Mouse (Mus musculus): Measurements from ENCODE around the gene Eipr1. TPM values are rescaled to one million over a fixed set of nuclear protein-coding genes. Genes with fewer than 3 reads are reported as not detected.

The Eipr1 gene
- polyA plus RNA-seq, 1 experiment = 25.9 TPM

DNA sequence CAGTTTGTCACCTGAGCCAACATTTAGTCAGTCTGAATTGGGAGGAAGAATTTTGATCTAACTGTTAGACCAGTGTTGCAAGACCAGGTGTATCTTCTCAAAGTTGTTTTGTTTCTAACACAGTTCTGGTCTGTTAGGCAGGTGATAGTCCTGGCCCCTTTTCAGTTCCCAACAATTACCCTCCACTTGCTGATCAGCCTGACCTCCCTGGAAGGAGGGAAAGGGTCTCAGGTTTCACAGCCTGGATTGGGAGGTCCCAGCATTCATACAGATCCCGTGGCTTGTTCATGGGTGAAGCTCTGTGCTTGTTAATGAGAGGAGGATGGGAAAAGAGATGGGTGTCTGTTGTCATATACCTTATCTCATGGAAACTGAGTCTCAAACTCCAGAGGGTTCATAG is 33.7 kb downstream of the Eipr1 start:
- Histone ChIP-seq H3K27ac (ENCODE audit: insufficient read depth, low read depth, low read length) (no peak overlapping the region), H3K4me1 (ENCODE audit: control insufficient read depth, insufficient read depth, low read length) (0 out of 2 replicates have a peak, but pooled peaks cover 3% of the 10 kb centered on the region), H3K4me3 (ENCODE audit: insufficient read depth, low read depth, low read length) (no peak overlapping the region), H3K36me3 (ENCODE audit: control insufficient read depth, insufficient read depth, low read length) (no peaks in the 10 kb centered on the region), H3K27me3 (replicated peaks; ENCODE audit: control insufficient read depth, insufficient read depth, low read length) (no peaks in the 10 kb centered on the region)
- TF ChIP-seq POLR2A (IDR thresholded peaks at IDR 0.05; ENCODE audit: low read depth, low read length) = no peak
- TF ChIP-seq CTCF (conservative IDR thresholded peaks at IDR 0.05; ENCODE audit: insufficient read depth, insufficient read length, low read depth, low read length) = no peak
- no peak for DNase-seq
- 34% methylated on average over 1 of the region's 1 CpGs for WGBS

DNA sequence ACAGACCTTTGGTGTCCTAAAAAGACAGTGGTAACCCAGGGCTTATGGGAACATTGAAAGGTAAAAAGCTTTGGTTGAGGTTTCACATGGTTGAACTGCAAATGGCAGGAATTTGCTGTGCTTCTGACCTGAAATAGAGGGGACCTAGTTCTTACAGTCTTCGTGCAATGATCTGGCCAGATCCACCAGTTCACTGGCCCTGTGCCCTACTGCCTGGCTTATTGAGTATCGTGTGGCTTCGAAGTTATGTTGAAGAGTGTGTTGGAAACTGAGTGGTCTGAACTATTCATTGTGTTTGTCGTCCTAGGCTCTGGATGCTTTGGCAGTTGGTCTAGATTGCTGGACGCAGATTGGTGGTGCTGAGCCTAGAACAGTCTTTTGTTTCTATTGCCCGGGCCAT is 34.7 kb downstream of the Eipr1 start:
- no peak overlapping the region for H3K4me3 ChIP-seq (ENCODE audit: insufficient read depth, low read depth, low read length)
- TF ChIP-seq POLR2A (IDR thresholded peaks at IDR 0.05; ENCODE audit: low read depth, low read length) (no peak), CTCF (conservative IDR thresholded peaks at IDR 0.05; ENCODE audit: insufficient read depth, insufficient read length, low read depth, low read length) (no peak)
- no peak overlapping the region for H3K27ac ChIP-seq (ENCODE audit: insufficient read depth, low read depth, low read length)
- H3K27me3 ChIP-seq (replicated peaks; ENCODE audit: control insufficient read depth, insufficient read depth, low read length) = no peaks in the 10 kb centered on the region
- WGBS = 82% methylated on average over 6 of the region's 6 CpGs
- H3K36me3 ChIP-seq (ENCODE audit: control insufficient read depth, insufficient read depth, low read length) = no peaks in the 10 kb centered on the region
- DNase-seq = no peak
- 0 out of 2 replicates have a peak, but pooled peaks cover 3% of the 10 kb centered on the region for H3K4me1 ChIP-seq (ENCODE audit: control insufficient read depth, insufficient read depth, low read length)

GRCm38 (mm10) chr12:28792613-28793012 is 41.0 kb downstream of the Eipr1 start:
- WGBS = 85% methylated on average over 3 of the region's 3 CpGs
- TF ChIP-seq POLR2A (IDR thresholded peaks at IDR 0.05; ENCODE audit: low read depth, low read length) (no peak), CTCF (conservative IDR thresholded peaks at IDR 0.05; ENCODE audit: insufficient read depth, insufficient read length, low read depth, low read length) (no peak)
- Histone ChIP-seq H3K4me3 (ENCODE audit: insufficient read depth, low read depth, low read length) (no peak overlapping the region), H3K27ac (ENCODE audit: insufficient read depth, low read depth, low read length) (no peak overlapping the region), H3K4me1 (ENCODE audit: control insufficient read depth, insufficient read depth, low read length) (no peaks in the 10 kb centered on the region), H3K27me3 (replicated peaks; ENCODE audit: control insufficient read depth, insufficient read depth, low read length) (no peaks in the 10 kb centered on the region), H3K36me3 (ENCODE audit: control insufficient read depth, insufficient read depth, low read length) (no peaks in the 10 kb centered on the region)
- no peak for DNase-seq

- no peak overlapping the region for H3K4me3 ChIP-seq (ENCODE audit: insufficient read depth, low read depth, low read length)
- DNase-seq = no peak
- no peaks in the 10 kb centered on the region for H3K36me3 ChIP-seq (ENCODE audit: control insufficient read depth, insufficient read depth, low read length)
- H3K4me1 ChIP-seq (ENCODE audit: control insufficient read depth, insufficient read depth, low read length) = no peaks in the 10 kb centered on the region
- no peaks in the 10 kb centered on the region for H3K27me3 ChIP-seq (replicated peaks; ENCODE audit: control insufficient read depth, insufficient read depth, low read length)
- 87% methylated on average over 2 of the region's 2 CpGs for WGBS
- TF ChIP-seq POLR2A (IDR thresholded peaks at IDR 0.05; ENCODE audit: low read depth, low read length) (no peak), CTCF (conservative IDR thresholded peaks at IDR 0.05; ENCODE audit: insufficient read depth, insufficient read length, low read depth, low read length) (no peak)
- H3K27ac ChIP-seq (ENCODE audit: insufficient read depth, low read depth, low read length) = no peak overlapping the region
These were observed 42.1 kb downstream of the Eipr1 start for GRCm38 (mm10) chr12:28793715-28794114.

DNA sequence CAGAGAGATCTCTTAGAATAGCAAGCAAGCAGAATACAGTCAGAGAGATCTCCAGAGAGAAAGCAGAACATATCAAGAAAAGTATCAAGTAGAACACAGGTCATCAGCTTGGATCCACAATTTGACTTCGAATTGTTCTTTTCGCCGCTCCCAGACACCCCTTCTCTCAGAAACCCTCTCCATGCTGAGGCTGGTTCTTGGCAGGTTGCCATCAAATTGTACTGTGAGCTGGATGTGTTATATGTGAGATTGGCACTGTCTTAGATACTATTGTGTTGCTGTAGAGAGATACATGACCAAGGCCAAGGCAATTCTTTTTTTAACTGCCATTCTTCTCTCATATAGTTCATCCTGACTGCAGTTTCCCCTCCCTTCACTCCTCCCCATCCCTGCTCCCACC is 43.4 kb downstream of the Eipr1 start:
- H3K36me3 ChIP-seq (ENCODE audit: control insufficient read depth, insufficient read depth, low read length) = no peaks in the 10 kb centered on the region
- H3K27ac ChIP-seq (ENCODE audit: insufficient read depth, low read depth, low read length) = no peak overlapping the region
- no peak overlapping the region for H3K4me3 ChIP-seq (ENCODE audit: insufficient read depth, low read depth, low read length)

GRCm38 (mm10) chr12:28796881-28797420 is 45.3 kb downstream of the Eipr1 start:
- no peak for TF ChIP-seq POLR2A (IDR thresholded peaks at IDR 0.05; ENCODE audit: low read depth, low read length)
- no peak for TF ChIP-seq CTCF (conservative IDR thresholded peaks at IDR 0.05; ENCODE audit: insufficient read depth, insufficient read length, low read depth, low read length)
- Histone ChIP-seq H3K4me1 (ENCODE audit: control insufficient read depth, insufficient read depth, low read length) (no peaks in the 10 kb centered on the region), H3K4me3 (ENCODE audit: insufficient read depth, low read depth, low read length) (no peak overlapping the region), H3K27me3 (replicated peaks; ENCODE audit: control insufficient read depth, insufficient read depth, low read length) (no peaks in the 10 kb centered on the region), H3K36me3 (ENCODE audit: control insufficient read depth, insufficient read depth, low read length) (no peaks in the 10 kb centered on the region), H3K27ac (ENCODE audit: insufficient read depth, low read depth, low read length) (no peak overlapping the region)
- no peak for DNase-seq

More for the DNA sequence above, 43.4 kb downstream of the Eipr1 start:
- H3K27me3 ChIP-seq (replicated peaks; ENCODE audit: control insufficient read depth, insufficient read depth, low read length) = no peaks in the 10 kb centered on the region
- H3K4me1 ChIP-seq (ENCODE audit: control insufficient read depth, insufficient read depth, low read length) = no peaks in the 10 kb centered on the region
- no peak for DNase-seq
- WGBS = 93% methylated on average over 3 of the region's 3 CpGs
- TF ChIP-seq CTCF (conservative IDR thresholded peaks at IDR 0.05; ENCODE audit: insufficient read depth, insufficient read length, low read depth, low read length) = no peak

GRCm38 (mm10) chr12:28799798-28800411 is 48.3 kb downstream of the Eipr1 start:
- Histone ChIP-seq H3K27me3 (replicated peaks; ENCODE audit: control insufficient read depth, insufficient read depth, low read length) (no peaks in the 10 kb centered on the region), H3K36me3 (ENCODE audit: control insufficient read depth, insufficient read depth, low read length) (no peaks in the 10 kb centered on the region), H3K27ac (ENCODE audit: insufficient read depth, low read depth, low read length) (no peak overlapping the region), H3K4me3 (ENCODE audit: insufficient read depth, low read depth, low read length) (no peak overlapping the region), H3K4me1 (ENCODE audit: control insufficient read depth, insufficient read depth, low read length) (no peaks in the 10 kb centered on the region)
- WGBS = 60% methylated on average over 11 of the region's 11 CpGs
- no peak for DNase-seq
- TF ChIP-seq CTCF (conservative IDR thresholded peaks at IDR 0.05; ENCODE audit: insufficient read depth, insufficient read length, low read depth, low read length) = no peak
- no peak for TF ChIP-seq POLR2A (IDR thresholded peaks at IDR 0.05; ENCODE audit: low read depth, low read length)
